Mouse (Mus musculus): ENCODE results near the gene B130006D01Rik. TPM values are rescaled to one million over a fixed set of nuclear protein-coding genes. Genes with fewer than 3 reads are reported as not detected.
A peak's percentile ranks its signal among the peaks of the same experiment; 100 is the strongest.

B130006D01Rik gene
- polyA plus RNA-seq, 1 experiment from 2014 or later = 2.2 TPM

DNA sequence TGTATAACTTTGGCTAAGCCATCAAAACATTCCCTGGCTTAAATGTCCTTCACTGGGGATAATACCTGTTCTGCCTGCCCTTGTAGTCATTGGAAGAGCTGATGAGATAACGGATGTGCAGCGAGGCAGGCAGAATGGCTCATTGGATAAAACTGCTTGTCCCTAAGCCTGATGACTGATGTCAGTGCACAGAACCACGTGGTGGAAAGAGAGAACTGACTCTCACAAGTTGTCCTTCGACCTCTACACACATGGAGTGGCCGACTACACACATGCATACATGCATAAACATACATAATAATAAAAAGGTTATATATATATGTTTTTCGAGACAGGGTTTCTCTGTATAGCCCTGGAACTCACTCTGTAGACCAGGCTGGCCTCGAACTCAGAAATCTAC, 12.9 kb upstream of the B130006D01Rik start:
- WGBS = 79% methylated on average over 7 of the region's 7 CpGs

GRCm38 (mm10) chr11:95712085-95712562, 11.3 kb upstream of the B130006D01Rik start:
- WGBS = 41% methylated on average over 12 of the region's 12 CpGs
- no peaks in the 10 kb centered on the region for H3K27me3 ChIP-seq (ENCODE audit: control insufficient read depth, insufficient read depth, low read length)
- H3K4me3 ChIP-seq (ENCODE audit: low read depth, low read length) = peak overlapping the region; percentile 93
- peak overlapping the region; percentile 96; the same call in 1 of the 2 replicates for H3K9ac ChIP-seq (ENCODE audit: low read length)
- no peak overlapping the region for H3K27ac ChIP-seq (ENCODE audit: low read depth, low read length)
- H3K36me3 ChIP-seq (ENCODE audit: control insufficient read depth, insufficient read depth, low read length) = no peaks in the 10 kb centered on the region
- H3K4me1 ChIP-seq (replicated peaks; ENCODE audit: control insufficient read depth, insufficient read depth, low read length) = peaks cover 9% of the 10 kb centered on the region
- DNase-seq (ENCODE audit: low spot score) (peak; percentile 57), ATAC-seq (replicated peaks; ENCODE audit: low FRiP score) (peak; percentile 32; the same call in 1 of the 2 replicates)
- peak overlapping the region; percentile 88 for H3K4me2 ChIP-seq (ENCODE audit: low read depth, low read length, severe bottlenecking)
- H3K9me3 ChIP-seq (ENCODE audit: control insufficient read depth, low read length) = no peaks in the 10 kb centered on the region

More for the DNA sequence above, 12.9 kb upstream of the B130006D01Rik start:
- H3K9ac ChIP-seq (ENCODE audit: low read length) = no peak overlapping the region
- DNase-seq (ENCODE audit: low spot score) = no peak
- H3K4me3 ChIP-seq (ENCODE audit: low read depth, low read length) = no peak overlapping the region
- no peak overlapping the region for H3K27ac ChIP-seq (ENCODE audit: low read depth, low read length)
- H3K36me3 ChIP-seq (ENCODE audit: control insufficient read depth, insufficient read depth, low read length) = no peaks in the 10 kb centered on the region
- peaks cover 9% of the 10 kb centered on the region for H3K4me1 ChIP-seq (replicated peaks; ENCODE audit: control insufficient read depth, insufficient read depth, low read length)
- H3K27me3 ChIP-seq (ENCODE audit: control insufficient read depth, insufficient read depth, low read length) = no peaks in the 10 kb centered on the region
- H3K9me3 ChIP-seq (ENCODE audit: control insufficient read depth, low read length) = no peaks in the 10 kb centered on the region
- no peak for ATAC-seq (replicated peaks; ENCODE audit: low FRiP score)
- no peak overlapping the region for H3K4me2 ChIP-seq (ENCODE audit: low read depth, low read length, severe bottlenecking)

GRCm38 (mm10) chr11:95712563-95713224, 10.7 kb upstream of the B130006D01Rik start, which contains the start of gene Zfp652:
Gene Zfp652 (plus strand): TSS chr11:95712673.
- ATAC-seq (replicated peaks; ENCODE audit: low FRiP score) = peak; percentile 90
- Histone ChIP-seq H3K27ac (ENCODE audit: low read depth, low read length) (peak within 1 kb of the TSS; percentile 91), H3K4me2 (ENCODE audit: low read depth, low read length, severe bottlenecking) (peak within 1 kb of the TSS; percentile 88), H3K4me1 (replicated peaks; ENCODE audit: control insufficient read depth, insufficient read depth, low read length) (peaks cover 9% of the 10 kb centered on the region), H3K9ac (ENCODE audit: low read length) (peak within 1 kb of the TSS; percentile 96), H3K27me3 (ENCODE audit: control insufficient read depth, insufficient read depth, low read length) (no peaks in the 10 kb centered on the region), H3K36me3 (ENCODE audit: control insufficient read depth, insufficient read depth, low read length) (no peaks in the 10 kb centered on the region), H3K9me3 (ENCODE audit: control insufficient read depth, low read length) (no peaks in the 10 kb centered on the region), H3K4me3 (ENCODE audit: low read depth, low read length) (peak within 1 kb of the TSS; percentile 93)
- peak; percentile 97 for DNase-seq (ENCODE audit: low spot score)
- WGBS = 2% methylated on average over 62 of the region's 103 CpGs

GRCm38 (mm10) chr11:95713225-95713810, 10.1 kb upstream of the B130006D01Rik start:
- H3K9ac ChIP-seq (ENCODE audit: low read length) = peak overlapping the region; percentile 96

DNA sequence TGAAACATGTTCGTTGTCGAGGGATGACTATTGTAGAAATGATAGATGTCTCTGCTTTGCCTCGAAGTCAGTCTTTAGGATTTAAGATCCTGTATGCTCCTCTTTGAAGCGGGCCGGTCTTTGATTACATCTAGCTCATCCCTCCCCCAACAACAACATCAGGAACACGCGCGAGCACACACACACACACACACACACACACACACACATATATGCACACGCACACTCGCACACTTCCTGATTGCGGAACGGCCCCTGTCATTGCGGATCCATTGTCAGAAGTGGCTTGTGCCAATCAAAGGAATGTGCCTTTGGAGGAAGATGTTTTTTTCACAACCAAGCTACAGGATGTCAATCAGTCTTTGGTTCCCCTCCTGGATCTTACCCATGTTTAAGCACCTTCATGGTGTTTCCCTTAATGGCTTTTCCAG, 9.6 kb upstream of the B130006D01Rik start:
- ATAC-seq (replicated peaks; ENCODE audit: low FRiP score) = no peak
- DNase-seq (ENCODE audit: low spot score) = no peak

More at GRCm38 (mm10) chr11:95713225-95713810, 10.1 kb upstream of the B130006D01Rik start:
- ATAC-seq (replicated peaks; ENCODE audit: low FRiP score) (peak; percentile 65), DNase-seq (ENCODE audit: low spot score) (peak; percentile 78)
- no peaks in the 10 kb centered on the region for H3K9me3 ChIP-seq (ENCODE audit: control insufficient read depth, low read length)
- H3K36me3 ChIP-seq (ENCODE audit: control insufficient read depth, insufficient read depth, low read length) = no peaks in the 10 kb centered on the region
- H3K27ac ChIP-seq (ENCODE audit: low read depth, low read length) = peak overlapping the region; percentile 91
- H3K4me1 ChIP-seq (replicated peaks; ENCODE audit: control insufficient read depth, insufficient read depth, low read length) = peaks cover 7% of the 10 kb centered on the region
- peak overlapping the region; percentile 88 for H3K4me2 ChIP-seq (ENCODE audit: low read depth, low read length, severe bottlenecking)
- no peaks in the 10 kb centered on the region for H3K27me3 ChIP-seq (ENCODE audit: control insufficient read depth, insufficient read depth, low read length)
- WGBS = under 1% methylated on average over 45 of the region's 49 CpGs
- peak overlapping the region; percentile 93 for H3K4me3 ChIP-seq (ENCODE audit: low read depth, low read length)

DNA sequence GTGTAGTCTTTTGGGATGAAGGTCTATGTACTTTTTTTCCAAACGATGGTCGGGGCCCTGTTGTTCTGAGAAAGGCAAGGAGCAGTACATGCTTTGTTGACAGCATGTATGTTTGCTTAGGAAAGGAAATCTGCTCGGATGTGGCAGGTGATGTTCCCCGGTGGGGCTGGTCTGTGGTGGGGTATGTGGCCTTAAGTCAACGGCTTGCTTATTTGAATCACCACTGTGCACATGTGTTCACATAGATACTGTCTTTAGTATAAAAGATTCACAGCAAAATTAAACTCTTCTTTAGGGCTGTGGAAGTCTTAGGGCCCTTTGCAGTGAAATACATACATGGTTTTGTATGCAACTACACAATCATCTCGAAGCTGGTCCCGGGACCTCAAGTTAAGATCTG, 9.0 kb upstream of the B130006D01Rik start:
- Histone ChIP-seq H3K4me1 (replicated peaks; ENCODE audit: control insufficient read depth, insufficient read depth, low read length) (peaks cover 7% of the 10 kb centered on the region), H3K9me3 (ENCODE audit: control insufficient read depth, low read length) (no peaks in the 10 kb centered on the region), H3K27ac (ENCODE audit: low read depth, low read length) (no peak overlapping the region), H3K36me3 (ENCODE audit: control insufficient read depth, insufficient read depth, low read length) (no peaks in the 10 kb centered on the region), H3K4me2 (ENCODE audit: low read depth, low read length, severe bottlenecking) (peak overlapping the region; percentile 88), H3K4me3 (ENCODE audit: low read depth, low read length) (peak overlapping the region; percentile 93), H3K9ac (ENCODE audit: low read length) (peak overlapping the region; percentile 96; the same call in 1 of the 2 replicates), H3K27me3 (ENCODE audit: control insufficient read depth, insufficient read depth, low read length) (no peaks in the 10 kb centered on the region)
- 57% methylated on average over 7 of the region's 7 CpGs for WGBS
- DNase-seq (ENCODE audit: low spot score) (no peak), ATAC-seq (replicated peaks; ENCODE audit: low FRiP score) (no peak)

More for the DNA sequence above, 9.6 kb upstream of the B130006D01Rik start:
- no peaks in the 10 kb centered on the region for H3K9me3 ChIP-seq (ENCODE audit: control insufficient read depth, low read length)
- no peaks in the 10 kb centered on the region for H3K27me3 ChIP-seq (ENCODE audit: control insufficient read depth, insufficient read depth, low read length)
- WGBS = 2% methylated on average over 13 of the region's 13 CpGs
- peak overlapping the region; percentile 88 for H3K4me2 ChIP-seq (ENCODE audit: low read depth, low read length, severe bottlenecking)
- H3K9ac ChIP-seq (ENCODE audit: low read length) = peak overlapping the region; percentile 96
- no peaks in the 10 kb centered on the region for H3K36me3 ChIP-seq (ENCODE audit: control insufficient read depth, insufficient read depth, low read length)
- H3K4me3 ChIP-seq (ENCODE audit: low read depth, low read length) = peak overlapping the region; percentile 93
- no peak overlapping the region for H3K27ac ChIP-seq (ENCODE audit: low read depth, low read length)
- peaks cover 7% of the 10 kb centered on the region for H3K4me1 ChIP-seq (replicated peaks; ENCODE audit: control insufficient read depth, insufficient read depth, low read length)

GRCm38 (mm10) chr11:95716136-95716535, 7.3 kb upstream of the B130006D01Rik start:
- no peak for DNase-seq (ENCODE audit: low spot score)
- Histone ChIP-seq H3K9me3 (ENCODE audit: control insufficient read depth, low read length) (no peaks in the 10 kb centered on the region), H3K36me3 (ENCODE audit: control insufficient read depth, insufficient read depth, low read length) (no peaks in the 10 kb centered on the region), H3K27me3 (ENCODE audit: control insufficient read depth, insufficient read depth, low read length) (no peaks in the 10 kb centered on the region), H3K4me2 (ENCODE audit: low read depth, low read length, severe bottlenecking) (no peak overlapping the region), H3K27ac (ENCODE audit: low read depth, low read length) (no peak overlapping the region), H3K9ac (ENCODE audit: low read length) (no peak overlapping the region), H3K4me1 (replicated peaks; ENCODE audit: control insufficient read depth, insufficient read depth, low read length) (peaks cover 7% of the 10 kb centered on the region), H3K4me3 (ENCODE audit: low read depth, low read length) (no peak overlapping the region)
- no peak for ATAC-seq (replicated peaks; ENCODE audit: low FRiP score)
- WGBS = 73% methylated on average over 8 of the region's 8 CpGs

GRCm38 (mm10) chr11:95719356-95719755, 4.0 kb upstream of the B130006D01Rik start:
- Histone ChIP-seq H3K9ac (ENCODE audit: low read length) (no peak overlapping the region), H3K4me2 (ENCODE audit: low read depth, low read length, severe bottlenecking) (no peak overlapping the region), H3K9me3 (ENCODE audit: control insufficient read depth, low read length) (no peaks in the 10 kb centered on the region), H3K27me3 (ENCODE audit: control insufficient read depth, insufficient read depth, low read length) (no peaks in the 10 kb centered on the region), H3K4me3 (ENCODE audit: low read depth, low read length) (no peak overlapping the region), H3K36me3 (ENCODE audit: control insufficient read depth, insufficient read depth, low read length) (no peaks in the 10 kb centered on the region), H3K4me1 (replicated peaks; ENCODE audit: control insufficient read depth, insufficient read depth, low read length) (peaks cover 1% of the 10 kb centered on the region), H3K27ac (ENCODE audit: low read depth, low read length) (no peak overlapping the region)
- no peak for ATAC-seq (replicated peaks; ENCODE audit: low FRiP score)
- 92% methylated on average over 3 of the region's 3 CpGs for WGBS
- no peak for DNase-seq (ENCODE audit: low spot score)
